Mouse (Mus musculus): ENCODE results near the gene Mkrn1. TPM values are rescaled to one million over a fixed set of nuclear protein-coding genes. Genes with fewer than 3 reads are reported as not detected.
"Not testable (repeated sequence)": the region's sequence is repeated elsewhere in the genome, so short reads cannot be mapped to it uniquely, and the experiment has no call there.

The Mkrn1 gene
- total RNA-seq (2022), result 10 to 100 TPM; 14.0 to 18.6 (median 15.6) TPM

GRCm38 (mm10) chr6:39419851-39420721 lies at the start of gene Mkrn1:
Gene Mkrn1, minus strand, starts transcription at chr6:39420462.
- DNase-seq (ENCODE audit: low spot score in 2 of 2), result peak; percentile 28 to 29

GRCm38 (mm10) chr6:39469427-39469826 lies 49.2 kb upstream of the Mkrn1 start:
- no peak for DNase-seq (ENCODE audit: low spot score in 2 of 2)

GRCm38 (mm10) chr6:39462621-39463538 lies 42.6 kb upstream of the Mkrn1 start:
- peak; percentile 51 to 57 for DNase-seq (ENCODE audit: low spot score in 2 of 2)

- DNase-seq (ENCODE audit: low spot score in 2 of 2), result no peak
Observed at GRCm38 (mm10) chr6:39460040-39460439, 39.8 kb upstream of the Mkrn1 start.

- DNase-seq (ENCODE audit: low spot score in 2 of 2), result no peak
Observed at GRCm38 (mm10) chr6:39455339-39456160, 35.3 kb upstream of the Mkrn1 start.

- no peak for DNase-seq (ENCODE audit: low spot score in 2 of 2)
Observed at GRCm38 (mm10) chr6:39454616-39455015, 34.4 kb upstream of the Mkrn1 start.

GRCm38 (mm10) chr6:39453564-39453963 lies 33.3 kb upstream of the Mkrn1 start:
- no peak for DNase-seq (ENCODE audit: low spot score in 2 of 2)

GRCm38 (mm10) chr6:39451033-39451432 lies 30.8 kb upstream of the Mkrn1 start:
- no peak for DNase-seq (ENCODE audit: low spot score in 2 of 2)

- no peak for DNase-seq (ENCODE audit: low spot score in 2 of 2)
Observed at GRCm38 (mm10) chr6:39450580-39450979, 30.3 kb upstream of the Mkrn1 start.

GRCm38 (mm10) chr6:39447429-39448185 lies 27.3 kb upstream of the Mkrn1 start:
- no peak for DNase-seq (ENCODE audit: low spot score in 2 of 2)

GRCm38 (mm10) chr6:39445801-39446572 lies 25.7 kb upstream of the Mkrn1 start:
- DNase-seq (ENCODE audit: low spot score in 2 of 2), result no peak

GRCm38 (mm10) chr6:39442786-39443287 lies 22.6 kb upstream of the Mkrn1 start:
- DNase-seq (ENCODE audit: low spot score in 2 of 2), result no peak

GRCm38 (mm10) chr6:39440207-39440606 lies 19.9 kb upstream of the Mkrn1 start:
- no peak for DNase-seq (ENCODE audit: low spot score in 2 of 2)

- not testable (repeated sequence) for DNase-seq (ENCODE audit: low spot score in 2 of 2)
Observed at GRCm38 (mm10) chr6:39437519-39437918, 17.3 kb upstream of the Mkrn1 start.

- DNase-seq (ENCODE audit: low spot score in 2 of 2), result no peak
Observed at GRCm38 (mm10) chr6:39435875-39436274, 15.6 kb upstream of the Mkrn1 start.

- DNase-seq (ENCODE audit: low spot score in 2 of 2), result no peak
Observed at GRCm38 (mm10) chr6:39434886-39435492, 14.7 kb upstream of the Mkrn1 start.

GRCm38 (mm10) chr6:39434111-39434885 lies 14.0 kb upstream of the Mkrn1 start:
- no peak for DNase-seq (ENCODE audit: low spot score in 2 of 2)

- no peak for DNase-seq (ENCODE audit: low spot score in 2 of 2)
Observed at GRCm38 (mm10) chr6:39433701-39434100, 13.4 kb upstream of the Mkrn1 start.
